Mouse (Mus musculus) B cell, adult 2 months (primary cell): Measurements from ENCODE around the gene Gm49369.

Experiments
- DNase-seq, 2 experiments: peaks; one replicate each; pipeline ENCODE4 v3.0.0; 2022

Gm49369 gene

DNA sequence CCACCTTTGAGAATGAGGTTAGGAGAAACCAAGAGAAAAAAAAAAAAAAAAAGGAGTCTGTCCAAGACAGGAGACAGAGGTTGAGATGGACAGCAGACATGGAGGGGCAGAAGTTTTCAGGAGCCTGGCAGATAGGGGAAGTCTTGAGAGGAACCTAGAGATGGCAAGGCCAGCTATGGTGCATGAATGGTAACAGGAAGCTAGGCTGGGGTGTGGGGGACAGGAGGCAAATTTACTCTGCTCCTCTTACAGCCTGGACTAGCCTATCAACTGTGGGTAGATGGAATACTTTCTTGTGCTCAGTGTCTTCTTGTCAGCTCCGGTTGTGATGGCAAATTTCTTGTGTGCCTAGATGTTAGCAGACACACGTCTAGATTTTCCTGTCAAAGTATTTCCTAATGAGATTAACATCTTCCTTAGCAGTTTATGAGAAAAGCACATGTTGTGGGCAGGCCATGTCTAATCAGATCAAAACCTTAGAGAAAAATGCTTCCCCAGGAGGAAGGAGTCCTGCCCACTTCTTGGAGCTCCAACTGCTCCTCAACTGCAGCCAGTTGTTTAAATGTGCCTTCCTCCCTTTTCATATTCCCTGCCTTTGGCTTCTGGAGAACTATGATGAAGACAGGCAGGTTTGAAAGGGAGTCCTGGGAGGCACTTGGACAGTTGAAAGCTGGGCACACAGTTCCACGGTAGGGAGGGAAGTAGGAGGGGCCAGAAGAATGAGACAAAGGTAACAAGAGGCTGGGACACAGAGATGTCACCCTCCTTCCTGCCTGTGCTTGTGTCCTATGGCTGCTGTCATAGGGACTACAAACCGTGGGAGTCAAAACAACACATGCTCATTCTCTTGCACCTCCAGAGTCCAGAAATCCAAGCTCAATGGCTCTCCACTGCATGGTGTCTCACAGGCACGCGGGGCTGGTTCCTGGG lies 12.1 kb upstream of the Gm49369 start:
- DNase-seq: no peak

DNA sequence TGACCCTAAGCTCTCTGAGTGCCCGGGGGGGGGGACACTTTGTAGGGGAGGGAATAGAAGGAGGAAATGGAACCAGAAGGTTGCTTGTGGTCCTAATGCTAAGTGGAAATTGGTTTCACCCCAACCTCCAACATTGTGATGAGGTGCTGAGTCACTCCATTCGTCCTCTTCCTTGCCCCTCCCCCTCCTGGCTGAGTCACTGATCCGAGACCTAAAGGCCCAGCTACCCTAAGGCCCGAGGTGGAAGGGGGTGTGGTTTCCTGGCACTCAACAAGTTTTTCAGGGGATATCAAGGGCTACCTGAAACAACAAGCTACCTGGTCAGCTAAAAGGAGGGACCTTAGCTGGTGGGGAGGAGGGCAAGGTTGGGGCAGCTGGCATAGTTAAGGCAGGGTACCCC lies 10.7 kb upstream of the Gm49369 start:
- DNase-seq: no peak

DNA sequence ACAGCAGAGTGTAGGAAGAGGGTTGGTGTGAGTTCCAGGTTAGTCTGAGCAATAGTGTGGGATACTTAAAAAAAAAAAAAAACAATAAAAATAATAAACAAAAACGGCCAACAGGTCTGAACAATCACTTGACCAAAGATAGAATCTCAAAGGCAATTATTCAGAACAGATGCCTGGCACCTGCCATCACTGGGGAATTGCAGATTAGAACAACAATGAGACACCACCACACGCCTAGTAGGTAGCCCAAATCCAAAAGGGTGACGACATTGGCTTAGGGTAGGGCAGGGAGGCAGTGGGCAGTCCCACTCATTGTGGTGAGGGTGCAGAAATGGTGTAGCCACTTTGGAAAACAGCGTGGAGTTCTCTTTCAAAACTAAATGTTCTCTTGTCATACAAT lies 9.1 kb upstream of the Gm49369 start:
- no peak for DNase-seq

DNA sequence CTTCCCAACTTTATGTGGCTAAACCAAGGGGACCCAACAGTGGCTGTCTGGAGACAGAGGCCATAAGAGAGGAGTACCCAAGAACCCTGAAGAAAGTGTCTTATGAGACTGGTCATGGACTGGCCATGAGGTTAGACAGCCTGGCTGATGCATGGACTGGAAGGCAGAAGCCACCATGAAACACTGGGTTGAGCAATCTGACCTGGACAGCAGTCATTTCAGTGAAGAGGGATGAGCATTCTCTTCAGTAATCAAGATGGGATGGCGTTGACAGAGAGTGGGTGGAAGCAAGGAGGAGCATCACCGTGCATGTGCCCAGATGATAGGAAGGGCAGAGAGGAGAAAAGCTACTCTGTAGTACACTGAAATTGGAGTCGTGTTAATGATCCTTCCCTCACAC lies 8.6 kb upstream of the Gm49369 start:
- DNase-seq: no peak

DNA sequence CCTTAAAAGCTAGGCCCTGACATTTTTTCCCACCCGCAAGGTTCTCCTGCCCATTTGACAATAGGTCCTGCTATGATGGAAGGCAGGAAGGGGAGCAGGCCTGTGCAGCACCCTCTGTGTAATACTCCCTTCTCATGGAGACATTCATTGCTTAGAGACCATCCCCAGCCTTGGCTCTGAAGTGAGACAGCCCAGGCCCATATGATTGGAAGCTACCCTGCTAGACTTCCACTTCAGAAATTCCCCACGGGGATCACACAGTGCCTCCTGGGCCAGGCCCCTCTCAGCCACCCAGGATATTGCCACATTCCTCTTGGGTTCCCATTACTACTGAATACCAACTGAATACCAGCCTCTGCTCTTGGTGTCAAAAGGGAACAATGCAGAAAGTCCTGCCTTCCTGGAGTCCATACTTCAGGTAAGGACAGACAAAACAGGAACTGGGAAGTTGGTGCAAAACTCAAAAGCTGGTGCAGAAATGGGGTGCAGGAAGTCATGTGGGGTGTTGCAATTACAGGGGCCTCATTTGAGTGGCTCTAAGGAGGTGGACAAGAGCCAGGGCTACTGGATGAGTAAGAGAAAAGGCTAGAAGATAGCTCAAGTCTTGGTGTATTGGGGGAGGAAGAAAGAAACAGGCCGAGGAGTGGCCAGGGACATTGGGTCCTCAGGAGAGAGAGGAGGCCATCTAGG lies 7.6 kb upstream of the Gm49369 start:
- no peak for DNase-seq

DNA sequence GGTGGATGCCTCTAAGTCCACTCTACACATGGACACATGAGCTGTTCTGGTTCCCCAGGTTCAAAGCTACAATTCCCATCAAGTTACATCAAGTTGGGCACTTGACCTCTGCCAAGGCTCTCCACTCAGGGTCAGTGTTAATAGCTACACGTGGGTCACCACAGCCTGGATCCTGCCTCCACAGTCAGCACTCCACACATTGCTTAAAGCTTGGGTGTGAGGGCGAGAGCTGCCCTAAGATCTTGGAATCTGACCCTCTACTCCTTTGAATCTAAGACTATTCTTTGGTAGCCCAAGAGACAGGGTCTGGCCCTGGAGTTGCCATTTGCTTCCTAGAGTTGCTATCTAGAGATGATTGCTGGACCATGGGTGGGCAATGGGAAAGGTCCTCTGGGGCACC lies 6.3 kb upstream of the Gm49369 start:
- no peak for DNase-seq

DNA sequence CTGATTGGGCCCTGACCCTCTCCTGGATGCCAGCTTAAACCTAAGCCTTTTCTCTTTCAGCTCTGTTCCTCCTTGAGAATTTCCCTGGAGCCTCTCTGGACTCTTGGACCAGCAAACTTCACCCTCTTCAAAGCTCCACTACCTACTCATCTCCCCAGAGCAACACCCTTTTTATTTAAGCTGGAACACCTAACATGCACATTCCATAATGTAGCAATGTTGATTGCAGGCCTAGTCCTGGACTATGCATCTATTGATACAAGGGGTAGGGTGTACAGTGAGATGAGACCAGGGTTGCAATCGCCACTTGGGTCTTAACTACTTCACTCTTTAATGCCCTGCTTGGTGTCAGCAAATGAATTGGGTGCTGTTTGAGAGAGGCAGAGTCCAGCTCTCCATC lies 5.7 kb upstream of the Gm49369 start:
- no peak for DNase-seq

DNA sequence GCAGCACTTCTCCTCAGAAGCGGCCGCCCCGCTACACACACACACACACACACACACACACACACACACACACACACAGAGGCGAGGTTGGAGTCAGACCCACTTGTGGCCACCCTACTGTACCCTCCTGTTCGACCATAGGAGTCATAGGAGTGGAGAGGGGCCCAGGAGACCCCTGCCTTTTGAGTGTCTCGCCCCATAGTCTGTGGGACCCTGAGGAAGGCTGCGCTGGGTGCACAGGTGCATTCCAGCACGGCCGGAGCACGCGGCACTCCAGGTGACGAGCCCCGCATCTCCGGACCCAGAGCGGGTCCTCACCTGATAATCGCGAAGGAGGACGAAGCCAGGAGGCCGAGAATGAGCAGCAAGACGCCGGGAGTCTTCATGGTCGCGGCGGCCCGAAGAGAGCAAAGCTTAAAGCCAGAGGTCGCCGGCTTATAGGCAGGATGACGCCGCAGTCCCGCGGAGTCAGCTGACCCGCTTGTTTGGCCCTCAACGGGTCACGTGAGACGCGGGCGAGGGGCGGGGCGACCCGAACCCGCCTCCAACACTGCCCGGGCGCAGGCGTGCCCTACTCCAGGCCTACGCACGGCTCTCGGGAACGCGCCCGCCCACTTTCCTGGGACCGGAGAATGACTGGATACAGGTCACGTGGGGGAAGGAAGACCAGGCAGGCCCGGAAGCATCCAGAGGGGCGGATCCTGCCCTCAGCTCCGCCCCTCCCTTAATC lies 5.1 kb upstream of the Gm49369 start, which contains the start of gene Ctsd:
Gene Ctsd, minus strand, starts transcription at position 620 of the 730 bp plus-strand sequence.
- DNase-seq: peak; percentile 93 to 95

DNA sequence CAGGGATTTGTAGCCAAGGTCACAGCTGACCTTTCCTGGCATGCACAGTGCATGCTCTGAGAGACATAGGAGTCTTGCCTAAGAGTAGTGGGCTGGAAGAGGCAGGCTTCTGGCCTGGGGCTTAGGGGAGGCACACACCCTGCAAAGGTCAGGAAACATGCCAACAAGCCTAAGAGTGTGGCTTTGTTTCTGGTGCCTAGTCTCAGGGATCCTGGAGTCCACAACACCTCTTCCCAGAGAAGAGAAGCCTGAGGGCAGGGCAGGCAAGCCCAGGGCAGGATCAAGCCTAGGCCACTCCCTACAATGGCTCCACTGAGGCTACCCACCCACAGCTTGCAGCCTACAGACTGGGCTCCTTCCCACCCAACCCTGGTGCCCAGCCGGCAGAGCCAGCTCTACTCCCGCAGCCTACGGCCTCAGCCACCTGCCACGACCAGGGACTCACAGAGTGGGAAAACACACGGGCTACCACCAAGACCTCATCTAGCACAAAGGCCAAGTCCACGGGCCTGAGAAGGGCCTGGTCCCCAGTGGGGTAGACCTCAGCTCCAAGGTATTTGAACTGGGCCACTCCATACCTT lies 4.2 kb upstream of the Gm49369 start:
- peak in 1 of 2 experiments; percentile 19 for DNase-seq

DNA sequence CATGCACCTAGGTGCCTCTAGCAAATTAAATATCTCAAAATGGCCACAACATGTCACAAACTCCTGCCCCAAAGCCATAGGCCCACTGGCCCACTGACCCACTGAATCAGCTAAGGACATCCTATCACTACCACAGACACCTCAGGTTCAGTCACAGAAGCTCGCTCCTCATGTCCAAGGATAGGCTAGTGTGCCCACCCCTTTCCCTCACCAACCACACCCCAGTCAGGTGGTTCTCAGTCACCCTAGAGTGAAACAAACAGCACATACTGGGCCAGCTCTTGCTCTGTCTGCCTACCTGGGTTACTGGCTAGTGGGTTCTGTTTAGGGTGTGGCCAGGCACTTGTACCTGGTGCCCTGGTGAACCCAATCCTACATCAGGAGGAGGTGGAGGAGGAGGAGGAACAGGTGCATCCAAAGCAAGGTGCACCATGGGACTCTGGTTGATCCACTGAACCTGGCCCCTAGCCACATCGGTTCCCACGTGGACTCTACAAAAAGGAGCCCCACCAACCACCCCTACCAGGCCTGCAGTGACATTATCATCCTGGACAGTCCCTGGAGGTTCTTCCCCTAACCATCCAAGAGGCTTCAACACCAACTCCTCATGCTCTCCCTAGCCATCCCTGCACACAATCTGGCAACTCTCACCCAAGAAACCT lies 3.4 kb upstream of the Gm49369 start:
- DNase-seq: no peak

DNA sequence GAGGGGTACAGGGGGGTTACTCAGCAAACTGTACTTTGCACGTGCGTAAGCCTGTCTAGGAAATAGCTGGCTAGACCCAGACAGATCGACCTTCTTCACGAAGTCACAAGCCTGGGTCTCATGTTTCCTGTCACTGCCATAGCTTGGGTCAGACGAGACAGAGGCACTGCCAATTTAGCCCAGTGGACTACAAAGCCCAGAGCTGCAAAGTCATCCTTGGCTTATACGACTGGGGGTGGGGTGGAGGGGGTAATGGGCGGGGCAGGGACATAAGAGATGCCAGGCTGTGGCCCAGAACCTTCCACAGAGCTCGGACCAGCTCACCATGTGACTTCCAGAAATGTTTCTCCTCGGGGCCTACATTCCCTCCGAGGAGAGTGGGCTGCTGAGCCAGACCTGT lies 1.8 kb upstream of the Gm49369 start:
- DNase-seq: no peak

DNA sequence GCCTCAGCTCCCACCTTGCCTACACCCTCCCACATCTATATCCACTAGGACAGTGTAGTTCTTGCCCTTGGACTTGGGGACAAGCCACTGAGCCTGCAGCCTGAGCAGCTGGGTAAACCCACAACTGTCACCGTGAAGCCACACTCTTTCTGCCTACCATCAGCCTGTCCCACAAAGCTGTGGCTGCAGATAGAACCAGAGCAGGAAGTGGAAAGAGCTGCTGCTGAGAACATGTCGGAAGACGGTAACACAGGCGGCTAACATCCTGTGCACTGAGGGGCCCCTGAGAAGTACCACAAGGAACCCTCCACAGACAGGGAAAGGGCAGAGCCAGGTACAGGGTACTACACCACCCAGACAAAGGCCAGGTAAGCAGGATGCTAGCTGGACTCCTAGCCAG lies 1.3 kb downstream of the Gm49369 start:
- DNase-seq: no peak

DNA sequence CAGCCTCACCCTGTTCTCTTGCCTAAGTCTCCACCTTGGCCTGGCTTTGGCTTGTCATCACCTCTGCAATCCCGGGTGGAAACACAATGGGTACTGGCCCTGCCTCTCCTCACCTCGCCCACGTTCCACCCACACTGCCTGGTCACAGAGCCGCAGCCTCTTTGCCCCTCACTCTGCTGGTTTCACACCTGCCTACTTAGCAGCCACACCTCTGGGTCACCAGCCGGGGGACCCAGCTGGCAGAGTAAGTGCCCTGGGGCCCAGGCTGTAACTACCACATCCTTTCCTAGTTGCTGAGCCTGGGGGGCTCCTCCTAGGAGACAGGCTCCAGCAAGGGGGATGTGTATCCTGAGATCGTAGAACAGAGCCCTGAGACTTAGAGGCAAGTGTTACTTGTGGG lies 3.3 kb downstream of the Gm49369 start:
- DNase-seq: no peak

DNA sequence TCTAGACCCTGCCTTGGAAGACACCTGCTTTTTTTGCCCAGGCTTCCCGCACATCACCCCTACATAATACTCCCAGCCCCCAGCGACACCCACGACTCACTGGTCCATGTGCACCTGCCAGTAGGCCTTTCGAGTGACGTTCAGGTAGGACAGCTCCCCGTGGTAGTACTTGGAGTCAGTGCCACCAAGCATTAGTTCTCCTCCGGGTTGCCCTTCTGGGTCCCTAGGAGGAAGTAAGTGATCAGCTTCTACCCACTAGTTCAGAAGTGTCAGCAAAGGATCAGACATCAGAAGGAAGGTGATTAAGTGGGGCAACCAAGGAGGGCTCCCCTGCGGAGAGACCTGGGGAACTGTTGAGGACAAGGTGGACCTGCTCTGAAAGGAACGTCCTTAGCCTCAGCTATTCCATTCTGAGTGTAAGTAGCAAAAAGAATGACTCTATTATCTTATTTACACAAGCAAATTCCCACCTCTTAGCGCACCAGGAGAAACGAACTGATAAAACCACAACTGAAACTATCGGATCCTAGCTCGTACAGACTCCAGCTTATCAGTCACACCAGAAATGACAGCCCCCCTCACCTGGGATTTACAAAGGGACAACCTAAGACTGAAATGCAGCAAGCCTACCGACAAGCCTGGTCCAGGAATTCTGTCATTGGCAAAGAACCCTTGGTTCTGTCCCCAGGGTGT lies 5.1 kb downstream of the Gm49369 start:
- DNase-seq: no peak

DNA sequence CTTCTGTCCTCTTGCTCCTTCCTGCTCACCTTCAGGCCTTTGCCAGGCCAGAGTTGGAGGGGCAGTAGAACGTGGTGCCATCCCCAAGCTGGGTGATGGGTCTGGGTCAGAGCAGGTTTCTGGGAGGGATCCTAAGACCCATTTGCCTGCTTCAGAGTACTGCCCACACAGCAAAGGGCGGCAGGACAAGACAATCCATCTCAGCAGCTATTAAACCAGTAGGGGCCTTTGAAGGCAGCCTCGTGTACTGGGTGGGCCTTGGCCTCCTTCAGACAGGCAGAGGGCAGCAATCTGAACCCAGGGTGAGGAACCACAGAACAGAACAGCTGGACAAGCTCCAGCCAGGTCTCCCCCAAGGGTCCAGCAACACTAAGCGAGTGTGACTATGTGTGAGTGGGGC lies 6.4 kb downstream of the Gm49369 start:
- DNase-seq: no peak

DNA sequence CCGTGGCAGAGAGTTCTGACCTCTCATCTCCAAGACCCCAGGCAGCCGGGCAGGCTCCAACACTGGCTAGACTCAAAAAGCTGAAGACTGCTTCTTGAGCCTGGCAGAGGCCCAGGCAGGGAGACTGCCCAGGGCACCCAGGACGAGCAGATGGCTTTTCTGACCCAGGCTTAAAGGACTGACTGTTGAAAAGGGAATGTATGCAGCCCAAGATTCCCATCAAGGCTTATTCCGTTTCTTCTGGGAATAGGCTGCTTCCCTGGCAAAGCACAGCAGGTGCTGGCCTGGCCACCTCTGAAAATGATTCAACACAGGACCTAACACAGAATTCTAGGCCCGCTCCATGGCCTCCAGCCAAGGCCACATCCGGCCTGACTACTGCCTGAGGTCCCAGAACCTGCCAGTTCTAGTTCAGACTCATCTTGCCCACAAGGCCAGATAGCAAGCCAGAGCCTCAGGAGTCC lies 7.2 kb downstream of the Gm49369 start:
- no peak for DNase-seq

DNA sequence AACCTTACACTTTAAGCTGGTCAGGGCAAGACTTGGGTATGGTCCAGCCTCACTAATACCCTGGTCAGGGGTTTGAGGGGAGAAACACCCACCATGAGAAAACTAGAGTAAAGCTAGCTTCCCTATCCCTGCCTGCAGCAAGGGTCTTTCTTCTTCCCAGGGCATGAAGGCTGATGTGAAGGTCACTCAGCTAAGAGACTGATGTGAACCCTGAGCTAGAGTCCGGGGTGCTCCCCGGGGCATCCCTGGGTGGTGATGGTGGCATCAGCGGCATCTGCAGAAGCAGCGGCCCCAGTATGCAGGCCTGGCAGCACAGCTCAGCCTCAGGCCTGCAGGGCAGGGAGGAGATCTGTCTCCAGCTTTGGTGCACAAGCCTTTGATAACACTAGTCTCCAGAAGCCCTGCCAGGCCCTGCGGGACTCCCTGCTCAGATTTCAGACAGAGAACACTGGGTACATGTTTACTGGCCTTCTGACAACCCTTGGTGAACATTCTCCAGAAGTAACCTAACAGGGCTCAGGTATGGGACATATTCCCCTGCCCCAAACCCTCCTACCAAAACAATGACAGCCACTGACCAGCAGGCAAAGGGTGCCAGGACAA lies 8.0 kb downstream of the Gm49369 start:
- no peak for DNase-seq

DNA sequence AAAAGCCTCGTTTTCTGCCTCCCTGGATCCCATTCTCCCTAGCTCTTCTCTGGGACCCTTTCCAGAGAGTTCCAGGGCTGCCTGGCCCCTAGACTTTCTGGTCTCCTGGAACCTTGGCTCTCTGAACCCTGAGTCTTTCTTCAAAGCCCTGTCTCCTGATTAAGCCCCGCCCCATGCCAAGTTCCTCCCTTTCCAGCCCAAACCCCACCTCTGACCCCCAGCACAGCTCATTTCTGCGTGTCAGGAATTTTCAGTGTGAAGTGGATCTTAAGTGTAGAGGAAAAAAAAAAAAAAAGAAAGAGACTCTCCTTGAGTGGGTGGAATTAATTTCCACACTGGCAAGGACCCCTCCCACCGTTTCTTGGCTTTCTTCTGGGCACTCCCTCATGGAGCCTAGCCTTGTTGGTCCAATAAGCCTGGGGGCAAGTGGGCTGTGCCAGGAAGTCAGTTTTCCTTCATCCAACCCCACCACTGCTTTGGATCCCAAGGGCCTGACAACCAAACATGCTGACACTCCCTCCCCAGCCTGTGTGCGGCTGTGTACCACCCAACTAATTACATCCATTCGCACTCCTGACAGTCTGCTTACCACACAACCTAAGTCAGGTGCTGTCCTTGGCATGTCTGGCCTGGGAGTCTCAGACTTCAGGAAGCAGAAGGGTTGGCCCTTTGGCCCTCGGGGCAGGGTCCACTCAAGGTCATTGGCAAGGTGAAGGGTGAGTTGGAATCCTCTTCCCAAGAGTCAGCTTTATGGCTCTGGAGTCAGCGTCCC lies 8.6 kb downstream of the Gm49369 start, which contains the start of gene Ifitm10:
Gene Ifitm10, minus strand, starts transcription at position 113 of the 772 bp plus-strand sequence.
- DNase-seq: no peak

DNA sequence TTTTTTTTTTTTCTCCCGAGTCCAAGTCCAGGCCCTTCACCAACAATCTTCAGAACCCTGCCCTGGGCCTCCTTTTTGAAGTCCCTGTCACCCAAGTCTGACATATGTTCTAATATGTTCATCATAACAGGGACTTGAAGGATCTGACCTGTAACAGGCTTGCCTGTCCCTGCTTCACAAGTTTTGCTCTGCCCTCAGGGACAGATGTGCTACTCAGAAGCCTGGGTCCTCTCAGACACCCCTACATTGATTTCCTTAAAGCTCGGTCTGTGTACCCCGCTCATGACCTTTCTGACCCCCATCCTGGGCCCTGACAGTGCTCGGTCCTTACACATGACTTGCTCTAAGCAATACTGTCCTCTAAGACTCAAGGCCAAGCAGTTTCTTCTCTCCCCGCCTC lies 9.4 kb downstream of the Gm49369 start:
- DNase-seq: no peak
